Mouse (Mus musculus) limb, embryonic 11.5 days (tissue): ENCODE data around the gene Kremen2. TPM values are rescaled to one million over a fixed set of nuclear protein-coding genes. Genes with fewer than 3 reads are reported as not detected.

ENCODE experiments used
- ATAC-seq: fragments of 200-750 bp; cut with Nextera tagmentation; 2 replicates; pipeline ENCODE4 v1.8.0; 2017; ENCODE audit warnings: low read depth; ENCODE audit not compliant: insufficient number of reproducible peaks, low FRiP score, low TSS enrichment
- DNase-seq: peaks from one replicate; pipeline ENCODE4 v3.0.0-alpha.2; 2015; ENCODE audit warnings: low spot score
- H3K27ac ChIP-seq: fragments of 300-500 bp; sonication (generic); replicated peaks from 2 replicates; pipeline ENCODE4 v1.5.1; 2014; ENCODE audit warnings: low read depth, mild to moderate bottlenecking, low read length
- H3K27me3 ChIP-seq: fragments of 300-500 bp; sonication (generic); 2 replicates; pipeline ENCODE4 v1.6.1; 2014; ENCODE audit warnings: mild to moderate bottlenecking, low read length, mixed read lengths; ENCODE audit not compliant: control insufficient read depth, insufficient read depth
- H3K36me3 ChIP-seq: fragments of 300-500 bp; sonication (generic); 2 replicates; pipeline ENCODE4 v1.6.1; 2014; ENCODE audit warnings: mild to moderate bottlenecking, low read length, moderate library complexity, mixed read lengths; ENCODE audit not compliant: control insufficient read depth, insufficient read depth
- H3K4me1 ChIP-seq: fragments of 300-500 bp; sonication (generic); 2 replicates; pipeline ENCODE4 v1.6.1; 2014; ENCODE audit warnings: low read length, mixed read lengths; ENCODE audit not compliant: control insufficient read depth, insufficient read depth
- H3K4me2 ChIP-seq: fragments of 300-500 bp; sonication (generic); 2 replicates; pipeline ENCODE4 v1.6.1; 2014; ENCODE audit warnings: low read depth, mild to moderate bottlenecking, moderate library complexity; ENCODE audit not compliant: severe bottlenecking
- H3K4me3 ChIP-seq: fragments of 300-500 bp; sonication (generic); 2 replicates; pipeline ENCODE4 v1.5.1; 2014; ENCODE audit warnings: low read depth, low read length
- H3K9ac ChIP-seq: fragments of 300-500 bp; sonication (generic); 2 replicates; pipeline ENCODE4 v1.6.1; 2014; ENCODE audit warnings: mild to moderate bottlenecking, low read length
- H3K9me3 ChIP-seq: fragments of 300-500 bp; sonication (generic); 2 replicates; pipeline ENCODE4 v1.6.1; 2016; ENCODE audit warnings: low read length; ENCODE audit not compliant: control insufficient read depth
- WGBS: fragments of 180-500 bp; shearing (Covaris S2); extraction: QIAGEN DNeasy Blood & Tissue Kit; methylation state at CpG from one replicate; pipeline ENCODE4 v1.1.7; 2014; 5-methylcytosine and 5-hydroxymethylcytosine counted together
- polyA plus RNA-seq: library from polyadenylated mRNA; unstranded; fragments of >200 nt; fragmentation: Nextera tagmentation; extraction: Ambion mirVana; gene quantifications from 2 replicates; pipeline ENCODE4 v1.2.1, GENCODE M21; 2014

Gene Kremen2
- polyA plus RNA-seq, 1 experiment from 2014 or later = 14.8 TPM

- ATAC-seq = no peak
- Histone ChIP-seq H3K9ac (no peak within 1 kb of the TSS), H3K36me3 (no peaks in the 10 kb centered on the region), H3K4me2 (no peak within 1 kb of the TSS), H3K27me3 (no peaks in the 10 kb centered on the region), H3K9me3 (no peaks in the 10 kb centered on the region), H3K4me1 (peaks cover 4% of the 10 kb centered on the region), H3K27ac (no peak within 1 kb of the TSS), H3K4me3 (no peak within 1 kb of the TSS)
- 67% methylated on average over 7 of the region's 7 CpGs for WGBS
- no peak for DNase-seq
Measured at GRCm38 (mm10) chr17:23722376-23723125, 23.1 kb downstream of the Kremen2 start, which contains the start of gene 1520401A03Rik. 1520401A03Rik (minus strand) TSS chr17:23722783.

GRCm38 (mm10) chr17:23721886-23722285 lies 23.7 kb downstream of the Kremen2 start:
- Histone ChIP-seq H3K4me2 (no peak overlapping the region), H3K4me3 (no peak overlapping the region)
- WGBS = 80% methylated on average over 2 of the region's 2 CpGs

GRCm38 (mm10) chr17:23719455-23719854 lies 26.2 kb downstream of the Kremen2 start:
- Histone ChIP-seq H3K4me3 (no peak overlapping the region), H3K9ac (no peak overlapping the region), H3K27me3 (no peaks in the 10 kb centered on the region), H3K36me3 (no peaks in the 10 kb centered on the region), H3K27ac (no peak overlapping the region), H3K4me1 (no peaks in the 10 kb centered on the region), H3K9me3 (no peaks in the 10 kb centered on the region), H3K4me2 (no peak overlapping the region)
- 11% methylated on average over 1 of the region's 1 CpGs for WGBS
- DNase-seq (no peak), ATAC-seq (no peak)

More at GRCm38 (mm10) chr17:23721886-23722285, 23.7 kb downstream of the Kremen2 start:
- Histone ChIP-seq H3K4me1 (no peaks in the 10 kb centered on the region), H3K36me3 (no peaks in the 10 kb centered on the region), H3K27me3 (no peaks in the 10 kb centered on the region), H3K27ac (no peak overlapping the region), H3K9me3 (no peaks in the 10 kb centered on the region), H3K9ac (no peak overlapping the region)
- ATAC-seq (no peak), DNase-seq (no peak)

- H3K4me2 ChIP-seq = no peak overlapping the region
- no peak overlapping the region for H3K27ac ChIP-seq
- no peak overlapping the region for H3K4me3 ChIP-seq
- no peaks in the 10 kb centered on the region for H3K4me1 ChIP-seq
- no peaks in the 10 kb centered on the region for H3K9me3 ChIP-seq
- ATAC-seq (no peak), DNase-seq (no peak)
- no peaks in the 10 kb centered on the region for H3K27me3 ChIP-seq
- 54% methylated on average over 2 of the region's 2 CpGs for WGBS
- no peaks in the 10 kb centered on the region for H3K36me3 ChIP-seq
- H3K9ac ChIP-seq = no peak overlapping the region
Measured at GRCm38 (mm10) chr17:23717003-23717402, 28.6 kb downstream of the Kremen2 start.

GRCm38 (mm10) chr17:23706212-23706611 lies 39.4 kb downstream of the Kremen2 start:
- 0% methylated on average over 3 of the region's 3 CpGs for WGBS
- Histone ChIP-seq H3K36me3 (no peaks in the 10 kb centered on the region), H3K4me1 (no peaks in the 10 kb centered on the region), H3K4me2 (no peak overlapping the region), H3K9ac (no peak overlapping the region), H3K27ac (no peak overlapping the region), H3K9me3 (no peaks in the 10 kb centered on the region), H3K27me3 (no peaks in the 10 kb centered on the region), H3K4me3 (no peak overlapping the region)
- DNase-seq (peak; percentile 90), ATAC-seq (no peak; the same call in 1 of the 2 replicates)

- H3K36me3 ChIP-seq = no peaks in the 10 kb centered on the region
- WGBS = 68% methylated on average over 5 of the region's 7 CpGs
- H3K4me3 ChIP-seq = no peak overlapping the region
- no peak for DNase-seq
- H3K9ac ChIP-seq = no peak overlapping the region
- no peak overlapping the region for H3K4me2 ChIP-seq
- H3K27me3 ChIP-seq = peaks cover 3% of the 10 kb centered on the region; the same call in 1 of the 2 replicates
- H3K9me3 ChIP-seq = no peaks in the 10 kb centered on the region
- H3K27ac ChIP-seq = no peak overlapping the region
- H3K4me1 ChIP-seq = no peaks in the 10 kb centered on the region
- 0 out of 2 replicates have a peak, but pooled peaks have one; percentile 12 for ATAC-seq
Measured at GRCm38 (mm10) chr17:23705525-23706104, 40.0 kb downstream of the Kremen2 start.

GRCm38 (mm10) chr17:23704741-23705140 lies 40.9 kb downstream of the Kremen2 start:
- Histone ChIP-seq H3K4me2 (no peak overlapping the region), H3K27me3 (peaks cover 6% of the 10 kb centered on the region), H3K4me1 (peaks cover under 1% of the 10 kb centered on the region; the same call in 1 of the 2 replicates), H3K9ac (no peak overlapping the region), H3K4me3 (no peak overlapping the region), H3K27ac (no peak overlapping the region), H3K36me3 (no peaks in the 10 kb centered on the region), H3K9me3 (no peaks in the 10 kb centered on the region)
- DNase-seq = no peak
- no peak for ATAC-seq
- 48% methylated on average over 7 of the region's 7 CpGs for WGBS

GRCm38 (mm10) chr17:23703301-23703700 lies 42.3 kb downstream of the Kremen2 start:
- Histone ChIP-seq H3K9ac (no peak overlapping the region), H3K27me3 (peaks cover 18% of the 10 kb centered on the region), H3K4me3 (no peak overlapping the region), H3K27ac (no peak overlapping the region), H3K4me2 (no peak overlapping the region), H3K9me3 (no peaks in the 10 kb centered on the region), H3K36me3 (no peaks in the 10 kb centered on the region), H3K4me1 (peaks cover 3% of the 10 kb centered on the region; the same call in 1 of the 2 replicates)
- WGBS = 88% methylated on average over 9 of the region's 9 CpGs
- no peak for DNase-seq
- ATAC-seq = no peak
